8 mouse cellular contexts compared by ENCODE assay signal in genomic region chr5:130216781-130217180, GRCm38 (mm10). TPM values are rescaled to one million over a fixed set of nuclear protein-coding genes. Genes with fewer than 3 reads are reported as not detected.
DNase-seq lines count a peak whose midpoint lies in the region; ATAC-seq and TF ChIP-seq lines count a peak whose summit lies in the region.

Gene Tmem248 (plus strand): TSS chr5:130217081.

- no peaks in the 10 kb centered on the region; the same call in 1 of the 2 replicates for H3K4me1 ChIP-seq in thymus, adult 2 months (replicated peaks; ENCODE audit: control insufficient read depth, insufficient read depth, low read length)
- no peaks in the 10 kb centered on the region for H3K4me1 ChIP-seq in limb, embryonic 11.5 days (ENCODE audit: control insufficient read depth, insufficient read depth, low read length)
- H3K4me1 ChIP-seq in neural tube, embryonic 15.5 days, result peaks cover 10% of the 10 kb centered on the region

- no peak within 1 kb of the TSS for H3K9ac ChIP-seq in limb, embryonic 11.5 days (ENCODE audit: low read length)
- H3K9ac ChIP-seq in neural tube, embryonic 15.5 days (replicated peaks), result no peak within 1 kb of the TSS

- peaks cover 9% of the 10 kb centered on the region; the same call in 1 of the 2 replicates for H3K36me3 ChIP-seq in thymus, adult 2 months (ENCODE audit: control insufficient read depth, insufficient read depth, low read length)
- peaks cover 3% of the 10 kb centered on the region for H3K36me3 ChIP-seq in limb, embryonic 11.5 days (ENCODE audit: control insufficient read depth, insufficient read depth, low read length)
- H3K36me3 ChIP-seq in neural tube, embryonic 15.5 days, result peaks cover 24% of the 10 kb centered on the region

- intact Hi-C loops in heart, postnatal 14 days (cut with DNase I), result no loop called here

- no peak within 1 kb of the TSS for H3K27ac ChIP-seq in thymus, adult 2 months (ENCODE audit: control insufficient read depth, insufficient read depth, low read length)
- no peak within 1 kb of the TSS for H3K27ac ChIP-seq in limb, embryonic 11.5 days (replicated peaks; ENCODE audit: low read depth, low read length)
- H3K27ac ChIP-seq in neural tube, embryonic 15.5 days (replicated peaks), result no peak within 1 kb of the TSS

- H3K4me2 ChIP-seq in limb, embryonic 11.5 days (ENCODE audit: low read depth, severe bottlenecking), result no peak within 1 kb of the TSS
- H3K4me2 ChIP-seq in neural tube, embryonic 15.5 days, result no peak within 1 kb of the TSS

- no peak for TF ChIP-seq CTCF in thymus, adult 2 months (IDR thresholded peaks at IDR 0.05; ENCODE audit: borderline replicate concordance, control insufficient read depth, extremely low read depth, insufficient read depth, low read length, poor library complexity)

- H3K9me3 ChIP-seq in limb, embryonic 11.5 days (ENCODE audit: control insufficient read depth, low read length), result no peaks in the 10 kb centered on the region
- no peaks in the 10 kb centered on the region for H3K9me3 ChIP-seq in neural tube, embryonic 15.5 days (replicated peaks)

- 89% methylated on average over 7 of the region's 7 CpGs for WGBS in thymus, adult 2 months
- WGBS in limb, embryonic 11.5 days, result 83% methylated on average over 7 of the region's 7 CpGs
- 84% methylated on average over 7 of the region's 7 CpGs for WGBS in neural tube, embryonic 15.5 days

- no peak within 1 kb of the TSS for H3K4me3 ChIP-seq in thymus, adult 2 months (ENCODE audit: control insufficient read depth, insufficient read depth, low read length)
- no peak within 1 kb of the TSS for H3K4me3 ChIP-seq in limb, embryonic 11.5 days (ENCODE audit: low read depth, low read length)
- no peak within 1 kb of the TSS for H3K4me3 ChIP-seq in neural tube, embryonic 15.5 days (replicated peaks)

- DNase-seq in thymus, adult 2 months, result no peak
- DNase-seq in thymus, postnatal 14 days, result no peak
- no peak for DNase-seq in heart, postnatal 14 days
- DNase-seq in limb, embryonic 11.5 days (ENCODE audit: low spot score), result no peak
- DNase-seq in spleen, postnatal 10 days (ENCODE audit: low spot score in 2 of 2), result no peak
- DNase-seq in embryo, embryonic 10 days (ENCODE audit: low spot score), result no peak

- no peak for TF ChIP-seq POLR2A in thymus, adult 2 months (IDR thresholded peaks at IDR 0.05; ENCODE audit: control insufficient read depth, extremely low read depth, insufficient read depth, low read length, poor library complexity)

- no peak for ATAC-seq in erythroblast, adult 5-6 weeks (replicated peaks; ENCODE audit: low FRiP score, poor library complexity, severe bottlenecking)
- no peak for ATAC-seq in limb, embryonic 11.5 days (ENCODE audit: insufficient number of reproducible peaks, low FRiP score, low TSS enrichment, low read depth)
- ATAC-seq in neural tube, embryonic 15.5 days (ENCODE audit: low FRiP score), result no peak

- H3K27me3 ChIP-seq in thymus, adult 2 months (ENCODE audit: control insufficient read depth, insufficient read depth, low read length), result no peaks in the 10 kb centered on the region
- H3K27me3 ChIP-seq in limb, embryonic 11.5 days (ENCODE audit: control insufficient read depth, insufficient read depth, low read length), result no peaks in the 10 kb centered on the region
- H3K27me3 ChIP-seq in neural tube, embryonic 15.5 days (replicated peaks), result no peaks in the 10 kb centered on the region

RNA-seq across cellular contexts. Expression of gene Tmem248, which starts in this region (rescaled TPM):
- 31.8 and 44.4 TPM in 2 replicates for polyA plus RNA-seq in thymus, adult 2 months (2012; rRNA removed)
- total RNA-seq in erythroblast, adult 5-6 weeks (2015; ENCODE audit: low replicate concordance), result 11.1 and 21.5 TPM in 2 replicates
- total RNA-seq in erythroblast, adult 5-6 weeks (2017; ENCODE audit: low replicate concordance), result 16.0 and 24.9 TPM in 2 replicates
- 10 to 100 TPM; 31.7 to 33.0 TPM for total RNA-seq in heart, postnatal 14 days (2021)
- 36.0 and 39.2 TPM in 2 replicates for polyA plus RNA-seq in limb, embryonic 11.5 days (2014; fragmentation: Nextera tagmentation; extraction: Ambion mirVana)
- polyA plus RNA-seq in neural tube, embryonic 15.5 days (2015; fragmentation: Nextera tagmentation; extraction: Ambion mirVana), result 24.7 and 27.5 TPM in 2 replicates
